Mouse (Mus musculus) heart, adult 8-10 months (tissue): ENCODE data around the gene Ccdc173. TPM values are rescaled to one million over a fixed set of nuclear protein-coding genes. Genes with fewer than 3 reads are reported as not detected.

ENCODE experiments used
- total RNA-seq, 4 experiments: library from RNA; stranded (reverse); gene quantifications; 2 replicates each; pipeline ENCODE4 v1.2.4; 2022

The Ccdc173 gene
- total RNA-seq, 4 experiments from 2014 or later: 0.29 to 1.00 (median 0.65) TPM

Other genes starting within 250 kb of the Ccdc173 start
- 1 to 10 TPM in 3 of 4 experiments, under 1 TPM in 1; 0.57 to 1.6 (median 1.1) TPM for gene Lrp2, start 203.5 kb downstream of the Ccdc173 start, total RNA-seq
- gene Bbs5, start 142.4 kb downstream of the Ccdc173 start, total RNA-seq: 1 to 10 TPM; 3.6 to 4.7 (median 4.3) TPM
- gene Klhl41, start 119.5 kb downstream of the Ccdc173 start, total RNA-seq: 10 to 100 TPM; 85.6 to 96.6 (median 88.1) TPM
- 10 to 100 TPM; 25.5 to 30.3 (median 27.5) TPM for gene Fastkd1, start 76.1 kb downstream of the Ccdc173 start, total RNA-seq
- 10 to 100 TPM; 33.8 to 40.0 (median 37.9) TPM for gene Ppig, start 67.0 kb downstream of the Ccdc173 start, total RNA-seq
- 10 to 100 TPM; 24.6 to 31.0 (median 25.9) TPM for gene Phospho2, start within 50 bp of the Ccdc173 start, total RNA-seq
- 10 to 100 TPM; 27.3 to 34.6 (median 33.3) TPM for gene Klhl23, start 32.4 kb upstream of the Ccdc173 start, total RNA-seq
- 10 to 100 TPM; 58.2 to 78.0 (median 62.0) TPM for gene Ssb, start 72.0 kb upstream of the Ccdc173 start, total RNA-seq
- gene Mettl5, start 96.0 kb upstream of the Ccdc173 start, total RNA-seq: 10 to 100 TPM; 21.0 to 24.4 (median 22.6) TPM
- gene Ubr3, start 107.7 kb upstream of the Ccdc173 start, total RNA-seq: 100 to 1,000 TPM; 129 to 132 (median 132) TPM
- gene Myo3b, start 249.6 kb upstream of the Ccdc173 start, total RNA-seq: under 1 TPM; 0.05 to 0.16 (median 0.12) TPM